Mouse (Mus musculus) natural killer cell, adult 2 months (primary cell): ENCODE results near the gene Qars.

ENCODE experiments used
- DNase-seq, 2 experiments: peaks; one replicate each; pipeline ENCODE4 v3.0.0; 2022; ENCODE audit warnings: low spot score in 2 of 2

Qars gene

GRCm38 (mm10) chr9:108507619-108508434 lies at the start of gene Qars:
Gene Qars (plus strand): TSS chr9:108507706.
- DNase-seq = peak; percentile 91 to 92

GRCm38 (mm10) chr9:108459939-108460318 lies 47.6 kb upstream of the Qars start:
- no peak for DNase-seq

- DNase-seq = peak; percentile 77 to 83
These were observed 47.0 kb upstream of the Qars start, which contains the start of gene Ccdc71 for GRCm38 (mm10) chr9:108460319-108461178. Gene Ccdc71 (plus strand): TSS chr9:108460527.

GRCm38 (mm10) chr9:108461181-108461631 lies 46.3 kb upstream of the Qars start, which contains the start of gene Klhdc8b:
Gene Klhdc8b (minus strand): TSS chr9:108461581.
- DNase-seq = no peak

GRCm38 (mm10) chr9:108461675-108462074 lies 45.8 kb upstream of the Qars start:
- DNase-seq = no peak

- no peak for DNase-seq
These were observed 45.3 kb upstream of the Qars start for GRCm38 (mm10) chr9:108462192-108462591.

- DNase-seq = no peak
These were observed 43.8 kb upstream of the Qars start for GRCm38 (mm10) chr9:108463713-108464112.

GRCm38 (mm10) chr9:108466219-108466618 lies 41.3 kb upstream of the Qars start:
- DNase-seq = no peak

GRCm38 (mm10) chr9:108469430-108469829 lies 38.1 kb upstream of the Qars start:
- DNase-seq = no peak

- no peak for DNase-seq
These were observed 37.7 kb upstream of the Qars start for GRCm38 (mm10) chr9:108469845-108470244.

GRCm38 (mm10) chr9:108474528-108474927 lies 33.0 kb upstream of the Qars start:
- DNase-seq = no peak

GRCm38 (mm10) chr9:108478638-108479156 lies 28.8 kb upstream of the Qars start:
- no peak for DNase-seq

- no peak for DNase-seq
These were observed 28.3 kb upstream of the Qars start for GRCm38 (mm10) chr9:108479241-108479640.

- DNase-seq = no peak
These were observed 27.7 kb upstream of the Qars start, which contains the start of gene Lamb2 for GRCm38 (mm10) chr9:108479721-108480351. Gene Lamb2 (plus strand): TSS chr9:108479736.

GRCm38 (mm10) chr9:108480813-108481519 lies 26.5 kb upstream of the Qars start:
- DNase-seq = no peak

- DNase-seq = no peak
These were observed 25.8 kb upstream of the Qars start for GRCm38 (mm10) chr9:108481520-108482210.

- no peak for DNase-seq
These were observed 24.3 kb upstream of the Qars start for GRCm38 (mm10) chr9:108483051-108483790.

GRCm38 (mm10) chr9:108484021-108484420 lies 23.5 kb upstream of the Qars start:
- no peak for DNase-seq

- DNase-seq = no peak
These were observed 22.1 kb upstream of the Qars start for GRCm38 (mm10) chr9:108485301-108485875.
